Mouse (Mus musculus) right cerebral cortex, postnatal 14 days (tissue): ENCODE results near the gene Son.

Experiments used
- DNase-seq: peaks from one replicate; pipeline ENCODE4 v3.0.0; 2022

The Son gene

DNA sequence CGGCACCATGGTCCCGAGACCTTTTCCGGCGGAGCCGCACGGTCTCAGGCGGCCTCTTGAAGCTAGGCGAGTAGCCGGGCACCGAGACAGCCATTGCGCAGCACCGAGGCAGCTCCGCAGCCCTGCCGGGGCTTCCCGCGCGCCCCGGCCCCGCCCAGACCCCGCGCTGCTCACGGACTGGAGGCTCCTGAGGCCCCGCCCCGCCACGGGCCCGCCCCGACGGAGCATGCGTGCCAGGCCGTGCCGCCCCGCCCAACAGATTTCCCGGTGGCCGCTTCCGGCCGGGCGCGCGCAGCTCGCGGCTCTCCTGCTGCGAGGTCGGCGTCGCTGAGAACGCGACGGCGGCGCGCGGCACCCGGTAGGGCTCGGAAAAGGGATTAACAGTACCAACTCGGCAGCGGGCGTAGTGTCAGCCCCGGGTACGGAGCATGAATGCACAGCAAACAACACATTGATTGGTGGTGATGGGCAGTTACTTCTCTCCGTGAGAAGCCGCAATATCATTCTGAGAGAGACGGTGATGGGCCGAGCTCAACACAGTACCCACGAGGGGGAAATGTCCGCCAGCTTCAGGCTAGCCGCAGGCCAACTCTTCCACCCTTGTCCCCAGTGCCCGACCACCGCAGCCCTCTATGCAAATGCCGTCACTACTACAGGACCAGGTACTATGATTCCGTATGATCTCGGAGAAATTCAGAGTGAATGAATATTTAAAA is 41.5 kb downstream of the Son start, which contains the start of gene Donson:
Gene Donson, minus strand, starts transcription at position 152 of the 716 bp plus-strand sequence.
- peak; percentile 96 for DNase-seq

GRCm38 (mm10) chr16:91689791-91690190 is 42.5 kb downstream of the Son start:
- no peak for DNase-seq

GRCm38 (mm10) chr16:91694455-91695084 is 47.3 kb downstream of the Son start:
- DNase-seq: peak; percentile 77

DNA sequence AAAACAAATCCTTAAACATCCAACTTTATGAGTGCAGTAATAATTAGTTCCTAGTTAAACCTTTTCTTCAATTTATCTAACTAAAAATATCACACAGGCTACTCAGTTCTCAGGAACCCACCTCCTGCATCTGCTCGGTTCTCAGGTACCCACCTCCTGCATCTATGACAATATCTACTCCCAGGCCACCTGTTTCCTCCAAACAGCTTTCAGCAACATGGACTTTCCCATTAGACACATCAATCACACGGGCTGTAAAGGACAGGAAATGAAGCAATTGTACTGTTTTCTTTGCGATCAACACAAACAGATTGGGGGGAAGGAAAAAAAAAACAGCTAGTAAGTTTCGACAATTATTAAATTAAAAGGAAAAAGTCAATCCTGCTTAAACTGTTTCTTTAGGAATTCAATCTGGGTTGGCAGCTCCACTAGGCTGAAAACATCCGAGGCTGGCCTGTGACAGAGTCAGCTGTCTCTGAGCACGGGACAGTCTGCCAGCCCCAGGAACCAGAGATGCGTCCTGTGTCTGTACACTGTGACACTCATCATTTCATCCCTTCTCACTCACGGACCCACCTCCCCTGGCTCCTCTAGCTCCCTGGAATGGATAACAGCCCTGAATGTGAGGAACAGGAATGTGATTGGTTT is 47.9 kb downstream of the Son start:
- DNase-seq: no peak

- DNase-seq: no peak
These were observed 51.7 kb downstream of the Son start for GRCm38 (mm10) chr16:91698995-91699394.

DNA sequence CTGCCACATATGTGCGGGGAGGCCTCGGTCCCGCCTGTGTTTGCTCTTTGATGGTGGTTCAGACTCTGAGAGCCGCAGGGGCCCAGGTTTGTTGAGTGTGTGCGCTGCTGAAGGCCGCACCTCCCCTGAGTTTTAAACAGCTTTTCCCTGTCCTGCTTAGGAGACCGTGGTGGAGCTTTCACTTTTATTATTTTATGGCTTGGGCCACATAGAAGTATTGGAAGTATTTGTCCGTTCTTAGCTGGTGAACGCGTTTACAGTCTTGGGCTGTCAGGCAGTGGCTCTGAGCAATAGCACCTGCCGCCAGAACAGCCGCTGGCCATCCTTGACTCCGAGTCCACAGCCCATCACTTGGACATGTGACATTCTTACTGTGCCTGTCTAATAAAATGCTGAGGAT is 54.6 kb downstream of the Son start:
- DNase-seq: no peak

GRCm38 (mm10) chr16:91702771-91703188 is 55.5 kb downstream of the Son start:
- DNase-seq: no peak

GRCm38 (mm10) chr16:91704603-91705340 is 57.5 kb downstream of the Son start:
- DNase-seq: peak; percentile 34

- DNase-seq: no peak
These were observed 62.9 kb downstream of the Son start for GRCm38 (mm10) chr16:91710241-91710640.

- DNase-seq: no peak
These were observed 69.6 kb downstream of the Son start for GRCm38 (mm10) chr16:91716927-91717349.

- no peak for DNase-seq
These were observed 70.1 kb downstream of the Son start for GRCm38 (mm10) chr16:91717399-91717798.

DNA sequence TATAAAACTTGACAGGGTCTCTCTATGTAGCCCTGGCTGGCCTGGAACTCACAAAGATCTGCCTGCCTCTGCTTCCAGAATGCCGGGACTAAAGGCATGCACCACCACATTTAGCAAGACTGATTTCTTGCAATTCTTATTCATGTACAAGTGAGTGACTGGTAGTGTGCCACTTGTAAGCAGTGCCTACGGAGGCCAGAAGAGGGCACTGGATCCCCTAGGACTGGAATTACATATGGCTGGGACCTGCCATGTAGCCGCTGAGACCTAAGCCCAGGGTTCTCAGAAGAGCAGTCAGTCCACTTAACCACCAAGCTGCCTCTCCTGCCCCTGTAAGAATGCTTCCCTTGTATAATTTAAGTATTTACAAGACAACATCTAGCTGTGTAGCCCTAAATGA is 76.9 kb downstream of the Son start:
- no peak for DNase-seq

DNA sequence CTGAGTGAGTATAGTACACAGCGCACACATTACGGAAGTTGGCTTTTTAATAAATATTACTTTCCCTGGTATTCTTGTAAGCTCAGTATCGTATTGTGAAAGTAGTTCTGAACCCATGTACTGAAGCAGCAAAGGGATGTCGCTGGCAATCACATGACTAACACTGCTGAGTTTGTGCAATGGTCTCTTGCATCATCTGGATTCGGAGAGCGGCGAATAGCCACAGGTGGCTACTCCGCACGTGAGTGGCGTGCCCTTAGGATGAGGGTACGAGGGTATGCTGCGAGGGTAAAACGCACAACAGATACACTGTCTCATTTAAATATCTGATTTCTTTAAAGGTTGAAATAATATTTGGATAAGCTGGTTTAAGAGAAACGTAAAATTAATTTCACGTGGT is 80.1 kb downstream of the Son start:
- DNase-seq: no peak

DNA sequence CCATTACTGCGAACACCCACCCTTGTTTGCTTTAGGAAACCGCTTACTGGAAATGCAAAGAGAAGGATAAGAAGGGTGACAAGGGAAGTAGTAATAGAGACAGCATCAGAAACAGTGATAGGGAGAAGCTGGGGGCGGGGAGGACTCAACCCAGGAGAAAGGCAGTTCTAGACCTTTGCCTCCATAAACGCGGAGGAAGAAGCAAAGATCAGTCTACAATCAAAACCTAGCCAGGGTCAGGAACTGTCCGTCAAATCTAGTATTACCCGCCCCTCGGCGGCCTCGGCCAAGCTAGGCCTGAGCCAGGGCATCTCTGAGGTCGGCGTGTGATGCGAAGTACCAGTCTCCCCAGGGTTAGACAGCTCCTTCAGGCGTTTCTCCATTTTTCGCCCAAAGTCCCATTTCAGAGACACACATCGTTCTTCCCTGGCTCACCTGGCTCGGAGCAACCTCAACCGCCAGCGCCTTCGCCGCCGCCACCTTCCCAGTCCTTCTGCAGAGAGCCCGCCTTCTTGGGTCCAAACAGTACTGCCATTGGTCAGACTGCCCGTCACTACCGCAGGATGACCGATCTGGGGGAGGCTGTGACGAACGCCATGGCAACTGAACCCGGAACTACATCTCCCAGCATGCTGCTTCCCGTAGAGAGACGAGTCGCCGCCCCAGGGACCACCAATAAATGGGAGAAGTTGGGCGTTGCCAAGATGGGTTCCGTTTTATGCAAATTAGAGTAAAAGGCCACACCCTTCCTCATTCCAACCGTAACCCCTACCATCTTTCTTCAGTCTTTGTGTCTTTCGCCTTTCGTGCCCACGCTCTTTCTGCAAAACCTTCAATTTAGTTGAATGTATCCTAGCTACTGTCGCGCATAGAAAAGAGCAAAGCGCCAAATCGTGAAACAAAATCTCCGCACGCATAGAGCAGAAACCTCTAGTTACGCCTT is 81.1 kb downstream of the Son start, which contains the start of gene Cryzl1:
Gene Cryzl1, minus strand, starts transcription at position 853 of the 943 bp plus-strand sequence.
- DNase-seq: peak; percentile 96
